Comparison of ENCODE assay signal across 11 mouse cellular contexts in the genomic region with DNA sequence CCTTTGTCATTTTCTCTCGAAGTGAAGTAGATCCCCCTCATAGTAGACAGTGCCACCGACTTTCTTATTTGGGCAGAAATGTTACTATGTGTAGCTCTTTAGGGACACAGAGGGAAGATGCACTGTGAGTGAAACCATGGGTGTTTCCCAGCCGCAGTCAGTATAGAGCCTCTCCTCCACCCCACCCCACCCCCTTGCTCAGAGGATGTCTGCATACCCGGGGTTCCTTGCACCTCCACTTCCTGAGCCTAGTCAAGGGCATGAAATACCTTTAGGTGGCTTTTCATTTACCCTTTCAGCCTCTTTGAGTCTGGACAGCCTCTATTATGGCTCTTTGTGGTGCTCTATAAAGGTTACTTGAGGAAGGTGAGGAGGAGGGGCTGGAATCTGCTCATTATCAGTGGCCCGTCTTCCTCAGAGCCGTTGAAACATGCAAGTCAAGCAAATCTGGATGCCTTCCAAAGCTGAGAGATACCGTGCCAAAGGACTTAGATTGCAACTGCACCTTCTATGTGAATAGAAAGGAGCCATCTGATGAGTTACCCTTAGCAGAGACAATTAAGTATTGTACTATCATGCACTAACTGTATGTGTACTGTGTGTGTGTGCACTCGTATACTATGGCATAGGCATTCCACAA.
DNase-seq lines count a peak whose midpoint lies in the region; ATAC-seq lines count a peak whose summit lies in the region.
"Had no signal": no experiment of that assay in that cellular context is flagged by ENCODE, and none has a peak within 500 bp of the region (broad histone marks: within the 10 kb centered on the region; RNA-seq: fewer than 3 reads in every experiment).

No protein-coding gene starts in this region.

- peak; percentile 33 for DNase-seq in adrenal gland, postnatal 10 days
- DNase-seq in adrenal gland, postnatal 4 days (ENCODE audit: low spot score in 2 of 2), result no peak
- DNase-seq in heart, postnatal 4 days, result peak; percentile 16
- DNase-seq in heart, postnatal 25 days (ENCODE audit: low spot score), result no peak
- peak; percentile 3 for DNase-seq in lung, postnatal 14 days
- no peak for DNase-seq in lung, postnatal 4 days
- DNase-seq: cerebellum, adult 8-10 months; gastrocnemius, postnatal 36 days had no signal

- ATAC-seq in megakaryocyte, adult 5-6 weeks (ENCODE audit: poor library complexity, severe bottlenecking), result 0 out of 2 replicates have a peak, but pooled peaks have one; percentile 43
- ATAC-seq in inflammation-experienced regulatory T-cells, adult 6 months, result no peak
- ATAC-seq: intestine, postnatal 0 days had no signal

- intact Hi-C loops in heart, postnatal 25 days (cut with DNase I), result no loop called here

Comparison
In these comparisons a context has a peak if more than half of its experiments do, and no peak if none do; other contexts are left out.
1. DNase-seq: peak in adrenal gland, postnatal 10 days (single experiment), heart, postnatal 4 days (single experiment) and lung, postnatal 14 days (single experiment); none in adrenal gland, postnatal 4 days (0 of 2), heart, postnatal 25 days (single experiment) and lung, postnatal 4 days (0 of 2).